Mouse (Mus musculus) ovary, postnatal 36 days (tissue): Measurements from ENCODE around the gene Rita1.

Source experiments
- DNase-seq: peaks from one replicate; pipeline ENCODE4 v3.0.0; 2022; ENCODE audit warnings: low spot score, mixed read lengths

Rita1 gene

DNA sequence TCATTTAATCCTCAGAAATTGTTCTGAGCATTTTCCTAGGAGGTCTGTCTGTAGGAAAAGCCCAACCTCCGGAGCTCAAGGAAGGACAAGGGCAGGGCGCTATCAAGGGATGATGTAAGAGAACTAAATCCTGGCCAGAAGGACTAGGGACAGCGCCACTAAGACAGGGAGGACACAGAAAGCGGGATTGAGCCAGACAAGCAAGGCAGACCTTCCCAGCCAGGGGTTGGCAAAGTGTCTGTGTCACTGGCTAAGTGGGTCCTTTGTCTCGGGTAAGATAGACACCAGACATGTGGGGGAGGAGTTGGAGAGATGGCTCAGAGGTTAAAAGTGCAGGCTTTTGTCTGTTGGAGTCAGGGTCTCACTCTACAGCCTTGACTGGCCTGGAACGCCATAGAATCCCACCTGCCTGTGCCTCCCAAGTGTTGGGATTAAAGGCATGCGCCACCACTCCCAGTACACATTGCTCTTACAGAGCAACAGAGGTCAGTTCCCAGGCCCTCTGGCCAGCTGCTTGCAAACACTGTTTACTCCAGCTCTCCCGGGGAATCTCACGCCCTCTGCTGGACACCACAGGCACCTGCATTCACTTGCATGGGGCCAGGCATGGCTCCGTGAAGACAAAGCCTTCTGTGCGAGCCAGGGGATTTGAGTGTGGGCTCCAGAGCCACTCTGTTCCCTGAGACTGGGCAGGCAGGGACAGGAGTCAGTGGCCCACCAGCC lies 11.3 kb downstream of the Rita1 start:
- no peak for DNase-seq

DNA sequence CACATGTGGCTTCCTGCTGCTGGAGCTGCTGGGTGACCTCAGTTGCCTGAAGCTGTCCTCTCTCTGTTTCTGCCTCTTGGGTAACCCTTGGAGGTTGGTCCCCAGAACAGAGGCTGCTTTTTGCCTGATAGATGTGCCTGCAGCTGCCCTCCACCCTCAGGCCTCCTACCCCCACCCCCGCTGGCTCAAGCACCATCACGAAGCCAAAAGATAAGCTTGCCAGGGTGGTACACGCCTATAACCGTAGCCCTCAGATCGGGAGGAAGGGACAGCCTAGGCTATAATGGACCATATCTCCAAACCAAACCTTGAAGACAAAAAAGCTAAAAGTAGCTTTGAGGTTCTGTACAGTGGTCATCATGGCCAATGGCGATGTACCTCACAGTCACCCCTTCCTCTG lies 12.8 kb downstream of the Rita1 start:
- no peak for DNase-seq

DNA sequence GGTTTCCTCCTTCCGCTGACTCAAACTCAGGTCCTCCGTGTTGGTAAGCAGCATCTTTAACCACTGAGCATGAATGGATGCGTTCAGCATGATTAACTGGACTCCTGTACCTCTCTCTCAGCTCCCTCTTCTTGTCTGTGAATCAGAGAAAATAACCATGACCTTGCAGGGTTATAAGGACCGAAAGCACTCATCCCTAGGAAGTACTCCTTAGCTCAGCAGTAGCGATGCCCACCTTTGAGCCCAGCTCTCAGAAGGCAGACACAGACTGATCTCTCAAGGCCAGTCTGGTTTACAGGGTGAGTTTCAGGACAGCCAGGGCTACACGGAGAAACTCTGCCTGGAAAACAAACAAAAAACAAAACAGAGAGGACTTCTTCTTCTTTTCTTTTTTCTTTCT lies 17.9 kb downstream of the Rita1 start:
- DNase-seq: no peak

DNA sequence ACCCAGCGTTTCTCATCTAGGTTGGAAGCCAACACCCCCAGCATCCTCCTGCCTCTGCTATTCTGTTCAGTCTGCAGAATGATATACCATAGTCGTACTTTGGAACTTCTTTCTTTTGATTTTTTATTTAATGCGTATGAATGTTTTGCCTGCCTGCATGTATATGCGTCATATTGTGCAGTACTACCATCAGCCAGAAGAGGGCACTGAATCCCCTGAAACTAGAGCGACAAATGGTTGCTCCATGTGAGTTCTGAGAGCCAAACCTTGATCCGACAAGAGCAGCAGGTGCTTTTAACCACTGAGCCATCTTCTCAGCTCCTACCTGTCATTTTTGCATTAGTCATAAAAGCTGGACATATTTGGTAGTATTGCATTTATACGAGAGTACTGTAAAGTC lies 20.2 kb downstream of the Rita1 start:
- DNase-seq: no peak

DNA sequence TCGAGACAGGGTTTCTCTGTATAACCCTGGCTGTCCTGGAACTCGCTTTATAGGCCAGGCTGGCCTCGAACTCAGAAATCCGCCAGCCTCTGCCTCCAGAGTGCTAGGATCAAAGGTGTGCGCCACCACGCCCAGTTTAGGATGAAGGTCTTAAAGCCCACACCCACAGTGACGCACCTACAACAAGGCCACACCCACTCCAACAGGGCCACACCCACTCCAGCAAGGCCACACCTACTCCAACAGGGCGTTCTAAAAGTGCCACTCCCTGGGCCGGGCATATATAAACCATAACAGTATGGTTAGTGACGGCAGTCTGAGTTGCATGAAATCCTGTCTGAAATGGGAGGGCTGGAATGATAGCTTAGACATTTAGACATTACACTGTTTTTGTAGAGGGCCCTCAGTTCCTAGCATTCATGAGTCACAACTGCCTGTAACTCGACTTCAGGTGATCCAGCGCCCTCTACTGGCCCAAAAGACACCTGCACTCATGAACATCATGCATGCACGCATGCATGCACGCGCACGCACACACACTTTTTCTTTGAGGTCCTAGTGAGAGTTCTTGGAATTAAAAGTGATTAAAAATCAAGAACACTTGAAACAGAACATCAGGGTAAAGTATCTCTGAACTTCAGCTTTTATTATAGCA lies 21.9 kb downstream of the Rita1 start:
- no peak for DNase-seq

DNA sequence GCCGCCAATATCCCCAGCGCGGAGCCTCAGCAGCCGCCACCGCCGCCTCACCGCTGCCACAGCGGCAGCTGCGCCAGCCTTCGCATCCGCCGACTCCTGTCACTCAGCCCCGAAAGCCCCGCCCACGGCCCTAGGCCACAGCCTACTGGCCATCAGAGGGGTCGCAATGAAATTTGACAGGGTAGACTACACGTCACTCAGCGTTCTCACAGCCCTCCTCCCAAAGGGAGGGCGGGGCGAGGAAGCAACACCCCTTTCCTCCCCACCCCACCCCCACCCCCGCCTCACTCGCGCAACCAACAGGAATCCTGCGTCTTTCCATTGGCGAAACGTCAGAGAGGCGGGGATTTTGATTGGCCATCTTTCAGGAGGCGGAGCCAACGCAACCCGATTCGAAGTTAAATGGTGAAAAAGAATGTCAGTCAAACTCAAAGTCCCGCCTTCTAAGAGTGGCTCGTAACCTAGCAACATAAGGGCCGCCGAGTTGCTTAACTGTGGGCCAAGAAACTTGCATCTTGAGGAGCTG lies 23.8 kb downstream of the Rita1 start, which contains the start of the genes Tpcn1 and Iqcd:
Gene Tpcn1, minus strand, starts transcription at position 105 of the 526 bp plus-strand sequence.
Gene Iqcd, plus strand, starts transcription at position 448 of the 526 bp plus-strand sequence.
- peak; percentile 99 for DNase-seq

DNA sequence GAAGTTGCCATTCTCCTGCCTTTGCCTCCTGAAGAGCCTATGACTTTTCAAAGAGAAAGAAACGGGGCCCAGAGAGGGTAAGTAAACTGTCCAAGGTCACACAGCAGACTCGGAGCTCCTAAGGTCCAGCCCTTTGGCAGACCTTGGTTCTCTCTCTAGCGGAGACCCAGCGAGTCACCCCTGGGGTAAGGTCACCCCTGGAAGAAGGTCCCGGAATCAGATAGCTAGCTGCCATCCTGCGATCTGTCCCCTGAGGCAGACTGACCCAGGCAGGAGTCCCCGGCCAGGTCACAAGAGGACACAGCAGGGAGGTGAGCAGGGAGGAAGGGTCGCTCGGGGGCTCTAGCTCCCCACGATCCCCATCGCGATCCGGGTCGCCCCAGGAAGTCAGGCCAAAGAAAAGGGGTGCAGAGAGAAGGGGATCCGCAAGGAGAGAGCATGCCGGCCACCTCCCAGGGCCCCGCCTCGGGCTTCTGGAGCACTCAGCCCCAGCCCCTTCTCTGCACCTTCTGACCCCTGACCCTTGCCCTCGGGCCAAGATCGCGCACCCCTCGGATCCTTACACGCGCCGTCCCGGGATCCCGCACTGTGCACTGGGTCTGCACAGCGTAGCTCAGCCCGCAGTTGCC lies 24.3 kb downstream of the Rita1 start:
- no peak for DNase-seq

DNA sequence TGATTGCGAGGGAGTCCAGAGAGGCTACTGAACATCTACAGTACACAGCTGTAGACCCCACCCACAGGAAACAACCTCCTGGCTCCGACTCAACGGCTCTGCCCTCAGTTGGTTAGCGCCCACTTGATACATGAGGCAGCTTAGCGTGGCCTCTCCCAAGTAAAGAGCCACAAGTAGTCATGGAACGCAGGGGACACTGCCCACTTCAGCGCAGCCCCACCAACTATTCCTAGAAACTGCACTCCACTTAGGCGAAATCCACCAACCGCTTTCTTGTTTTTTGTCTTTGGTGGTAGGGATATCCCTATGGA lies 24.8 kb downstream of the Rita1 start:
- DNase-seq: no peak

DNA sequence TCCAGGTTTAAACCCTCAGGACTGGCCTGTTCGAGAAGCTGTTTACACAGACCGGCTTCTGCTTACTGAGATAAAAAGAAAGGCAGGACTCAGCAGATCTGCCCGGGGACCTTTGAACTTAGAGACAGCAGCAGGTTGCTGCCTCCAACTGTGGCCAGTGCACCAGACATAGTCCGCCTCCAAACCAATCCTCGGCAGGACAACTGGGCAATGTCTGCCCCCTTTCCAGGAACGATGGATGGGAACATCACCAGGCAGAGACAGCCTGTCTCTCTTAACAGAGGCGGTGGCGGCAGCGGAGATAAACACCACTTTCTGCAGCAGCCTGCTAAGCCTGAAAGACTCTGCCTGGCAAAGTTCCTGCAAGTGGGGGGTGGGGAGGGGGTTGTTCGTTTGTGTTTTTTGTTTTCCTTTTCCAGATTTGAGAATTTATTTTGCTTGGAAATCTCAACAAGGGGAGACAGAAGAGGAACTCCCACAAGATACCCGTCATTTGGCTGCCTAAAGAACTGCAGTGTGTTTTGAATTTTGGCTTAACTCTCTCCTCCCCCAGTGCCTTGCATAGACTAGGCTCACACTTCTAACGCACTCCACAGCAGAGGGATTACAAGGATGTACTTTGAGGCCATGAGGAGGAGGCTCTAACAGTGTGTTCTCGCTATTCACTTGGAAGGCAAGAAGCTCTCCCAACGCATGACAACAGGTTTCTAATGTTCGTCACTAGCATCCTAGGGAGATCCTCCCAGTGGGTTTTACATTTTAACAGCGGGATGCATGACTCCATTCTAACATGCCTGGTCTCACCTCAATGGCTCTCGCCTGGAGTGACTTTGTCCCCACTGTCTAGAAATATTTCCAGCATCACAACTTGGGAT lies 25.4 kb downstream of the Rita1 start:
- DNase-seq: peak; percentile 45

DNA sequence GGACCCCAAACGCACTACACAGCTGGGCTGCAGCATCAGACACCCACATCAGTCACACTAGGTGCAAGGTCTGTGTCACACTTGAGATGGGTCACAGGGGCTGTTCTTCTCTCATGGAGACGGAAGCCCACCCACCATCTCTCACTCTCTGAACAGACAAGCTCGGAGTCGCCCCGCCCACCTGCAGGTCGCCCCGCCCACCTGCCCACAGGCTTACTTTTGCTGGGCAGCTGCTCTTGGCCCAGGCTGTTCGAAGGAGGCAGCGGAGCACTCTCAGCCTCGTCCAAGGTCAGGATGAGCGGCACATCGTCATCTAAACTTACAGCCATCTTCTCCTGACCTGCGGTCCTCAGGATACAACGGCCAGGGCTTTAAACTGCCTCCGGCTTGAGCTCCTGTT lies 27.4 kb downstream of the Rita1 start:
- no peak for DNase-seq

DNA sequence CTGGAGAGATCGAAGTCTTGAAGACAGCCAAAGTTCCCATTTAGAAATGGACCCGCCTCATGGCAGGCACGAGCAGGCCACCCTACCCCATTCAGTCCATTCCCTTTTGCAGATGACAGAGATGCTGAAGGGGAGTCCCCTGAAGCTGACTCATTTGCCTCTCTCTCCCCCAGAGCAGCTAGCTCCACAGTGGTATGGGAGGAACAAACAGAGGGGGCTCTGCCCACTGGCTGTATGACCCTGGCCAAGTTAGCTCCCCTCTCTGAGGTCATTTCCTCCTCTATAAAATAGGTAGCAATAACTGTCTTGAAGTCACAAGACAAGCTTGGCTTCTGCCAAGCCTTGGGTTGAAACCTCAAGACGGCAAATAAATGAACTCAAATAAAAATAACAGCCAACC lies 28.9 kb downstream of the Rita1 start:
- no peak for DNase-seq

DNA sequence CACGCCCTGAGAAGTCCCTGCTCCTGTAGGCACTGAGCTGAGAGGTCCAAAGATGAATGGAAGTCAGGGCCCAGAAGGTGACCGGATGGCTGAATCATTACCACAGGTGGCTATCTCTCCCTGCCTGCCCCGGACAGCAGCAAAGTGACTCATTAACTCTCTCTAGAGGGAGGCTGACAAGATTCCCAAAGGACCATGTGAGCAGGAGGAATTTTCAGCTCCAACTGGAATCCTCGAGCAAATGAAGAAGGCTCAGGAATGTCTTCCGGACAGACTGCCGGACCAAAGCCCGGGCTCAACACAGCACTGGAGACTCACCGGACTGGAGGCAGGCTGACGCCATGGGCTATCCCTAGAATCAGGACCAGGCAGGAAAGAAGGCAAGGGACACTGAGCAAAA lies 30.4 kb downstream of the Rita1 start:
- no peak for DNase-seq

DNA sequence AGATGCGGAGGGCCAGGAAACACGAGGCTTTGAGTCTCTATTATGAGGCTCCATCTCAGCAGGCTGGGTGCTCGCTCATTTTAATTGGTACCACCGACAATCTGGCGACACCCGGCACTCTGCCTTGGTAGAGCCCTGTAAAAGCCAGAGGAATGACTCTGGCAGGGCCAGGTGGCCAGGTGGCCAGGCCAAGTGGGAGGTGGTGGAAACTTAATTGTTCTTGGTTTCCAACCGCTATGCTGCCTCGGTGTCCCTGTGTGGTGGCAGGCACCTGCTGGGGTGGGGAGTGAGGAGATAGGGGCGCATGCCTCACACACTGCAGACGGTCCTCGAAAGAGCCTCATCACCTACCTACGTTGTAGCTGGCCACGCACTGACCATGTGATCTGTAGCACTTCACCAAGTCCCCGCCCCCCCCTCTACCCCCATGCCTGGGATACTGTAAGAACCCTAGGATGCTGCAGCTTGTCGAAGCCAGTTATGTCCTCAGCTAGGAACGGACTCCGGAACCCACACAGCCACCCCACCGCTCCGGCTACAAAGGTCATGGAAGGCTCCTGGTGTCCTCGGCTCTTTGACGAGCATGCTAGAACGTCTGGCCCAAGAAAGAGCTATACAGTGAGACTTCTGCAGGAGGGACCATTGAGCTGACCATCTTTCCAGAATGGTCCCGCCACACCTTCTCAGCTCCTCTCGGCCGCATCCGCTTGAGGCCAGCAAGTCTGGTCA lies 32.3 kb downstream of the Rita1 start:
- no peak for DNase-seq

DNA sequence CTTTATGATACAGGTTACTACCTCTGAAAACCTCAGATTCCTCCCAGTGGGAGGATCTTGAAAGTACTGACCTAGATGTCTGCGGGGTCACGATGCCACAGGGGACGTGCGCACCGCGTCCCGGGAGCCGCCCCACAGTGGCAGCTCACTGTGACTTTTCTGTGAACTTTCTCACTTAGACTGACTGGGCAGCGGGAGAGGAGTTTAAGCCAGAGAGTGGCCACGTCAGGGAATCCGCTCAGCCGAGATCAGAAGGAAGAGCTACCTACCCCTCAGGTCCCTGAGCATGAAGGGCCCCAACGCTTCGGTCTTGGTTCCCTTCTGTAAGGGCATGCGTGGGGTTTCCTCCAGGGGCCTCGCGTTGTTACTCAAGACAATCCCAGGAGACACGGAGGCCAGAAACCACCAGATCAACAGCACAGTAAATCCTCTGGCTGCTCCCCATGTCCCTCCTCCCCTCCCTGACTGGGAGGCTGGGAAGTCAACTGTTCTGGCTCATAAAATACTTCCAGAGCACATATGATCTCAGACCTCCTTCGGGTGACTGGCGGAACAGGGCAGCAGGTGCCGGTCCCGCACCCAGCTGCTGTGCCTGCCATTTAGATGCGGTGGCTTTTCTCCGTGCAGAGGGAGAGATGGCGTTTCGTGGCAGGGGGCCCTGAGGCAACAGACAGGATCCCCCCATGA lies 33.0 kb downstream of the Rita1 start:
- peak; percentile 51 for DNase-seq

DNA sequence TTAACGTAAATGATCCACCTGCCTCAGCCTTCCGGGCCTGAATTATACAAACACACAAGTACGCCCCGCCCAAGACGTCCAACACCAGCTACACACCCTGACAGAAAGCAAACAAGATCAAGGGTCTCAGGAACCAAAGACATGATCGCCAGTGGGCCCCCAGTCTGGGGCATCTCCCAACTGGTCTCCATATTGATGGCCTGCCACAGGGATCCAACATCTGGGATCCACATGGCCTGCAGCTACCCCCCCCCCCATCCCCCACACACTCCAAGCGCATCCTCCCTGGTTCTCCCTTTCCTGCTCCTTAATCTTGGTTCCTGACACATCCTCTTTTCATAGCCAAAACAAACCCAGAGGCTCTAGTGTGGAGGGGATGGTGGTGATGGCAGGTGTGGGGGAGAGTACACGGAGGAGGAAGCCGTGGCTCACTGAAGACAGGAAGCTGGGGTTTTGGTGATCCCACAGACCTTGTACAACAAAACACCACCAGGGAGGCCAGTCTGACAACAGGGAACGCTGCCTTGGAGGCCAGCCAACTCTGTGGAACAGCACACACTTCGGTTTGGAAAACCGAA lies 33.8 kb downstream of the Rita1 start:
- peak; percentile 73 for DNase-seq

DNA sequence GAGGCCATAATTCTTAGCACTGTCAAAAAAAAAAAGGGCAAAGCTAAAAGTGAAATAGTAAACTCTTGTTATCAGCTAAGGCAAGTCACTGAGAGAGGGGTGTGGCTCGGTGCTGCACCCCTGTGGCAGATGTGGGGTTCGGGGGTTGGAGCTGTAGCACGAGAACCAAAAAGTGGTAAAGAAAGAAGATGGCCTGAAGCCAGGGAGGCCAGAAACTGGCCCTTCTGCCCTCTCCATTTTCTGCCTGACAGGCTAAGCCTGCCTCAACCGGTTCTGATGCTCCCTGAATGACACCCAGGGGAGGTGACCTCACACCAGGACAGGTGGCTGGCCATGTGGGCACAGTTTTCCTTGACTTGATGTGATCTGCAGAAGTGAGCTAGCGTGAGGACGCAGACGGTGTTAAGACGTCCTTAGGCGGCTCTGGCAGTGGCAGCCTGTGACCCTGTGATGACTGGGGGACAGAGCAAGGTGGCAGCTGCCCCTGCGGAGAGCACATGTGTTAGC lies 34.4 kb downstream of the Rita1 start:
- no peak for DNase-seq

DNA sequence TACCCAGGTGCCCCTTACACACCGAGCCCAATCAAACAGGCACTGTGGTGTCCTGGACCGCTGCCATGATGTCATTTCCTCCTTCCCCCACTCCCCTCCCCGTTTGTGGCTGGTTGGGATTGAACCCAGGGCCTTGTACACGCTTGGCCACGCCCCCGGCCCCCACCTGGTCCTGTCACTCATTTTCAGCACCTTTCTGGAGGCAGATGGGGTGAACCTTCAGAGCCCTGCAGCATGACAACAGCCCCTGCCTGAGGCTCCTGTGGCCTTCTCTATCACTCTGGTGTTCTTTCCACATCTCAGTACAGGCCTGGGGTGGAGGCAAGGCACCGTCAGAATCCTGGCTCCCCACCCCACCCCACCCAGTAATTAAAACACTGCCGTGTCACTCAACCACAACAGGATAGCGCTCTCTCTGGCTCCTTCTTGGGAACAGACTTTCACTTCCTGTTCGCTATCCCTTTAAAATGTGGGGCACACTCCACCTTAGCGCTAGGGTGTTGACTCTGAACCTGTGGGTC lies 35.5 kb downstream of the Rita1 start:
- no peak for DNase-seq

DNA sequence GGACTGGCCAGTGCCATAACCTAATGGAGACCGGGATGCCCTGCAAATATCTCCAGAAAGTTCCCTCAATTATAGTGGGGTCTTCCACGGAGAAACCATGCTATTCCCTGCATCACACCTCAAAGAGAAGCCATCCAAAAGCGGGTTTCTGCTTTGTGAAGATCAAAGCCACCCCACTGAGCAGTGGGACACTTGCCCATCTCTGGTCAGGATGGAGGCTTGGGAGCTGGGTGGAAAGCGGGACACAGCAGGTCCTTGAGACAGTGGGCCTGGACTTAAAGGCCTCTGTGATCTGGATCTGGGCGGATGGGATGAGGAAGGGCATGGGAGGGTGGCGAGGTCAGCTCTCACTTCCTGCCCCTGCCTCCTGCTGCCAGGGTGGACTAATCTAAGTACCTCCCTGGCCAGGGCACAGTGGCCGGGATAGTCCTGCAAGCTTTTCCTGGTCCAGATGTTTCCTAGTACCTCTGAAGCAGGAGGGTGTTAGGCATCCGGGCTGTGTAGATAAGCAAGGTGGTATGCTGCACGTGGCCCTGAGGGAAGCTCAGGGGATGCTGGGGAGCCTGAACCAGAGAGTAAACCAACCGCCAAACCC lies 37.8 kb downstream of the Rita1 start:
- no peak for DNase-seq

DNA sequence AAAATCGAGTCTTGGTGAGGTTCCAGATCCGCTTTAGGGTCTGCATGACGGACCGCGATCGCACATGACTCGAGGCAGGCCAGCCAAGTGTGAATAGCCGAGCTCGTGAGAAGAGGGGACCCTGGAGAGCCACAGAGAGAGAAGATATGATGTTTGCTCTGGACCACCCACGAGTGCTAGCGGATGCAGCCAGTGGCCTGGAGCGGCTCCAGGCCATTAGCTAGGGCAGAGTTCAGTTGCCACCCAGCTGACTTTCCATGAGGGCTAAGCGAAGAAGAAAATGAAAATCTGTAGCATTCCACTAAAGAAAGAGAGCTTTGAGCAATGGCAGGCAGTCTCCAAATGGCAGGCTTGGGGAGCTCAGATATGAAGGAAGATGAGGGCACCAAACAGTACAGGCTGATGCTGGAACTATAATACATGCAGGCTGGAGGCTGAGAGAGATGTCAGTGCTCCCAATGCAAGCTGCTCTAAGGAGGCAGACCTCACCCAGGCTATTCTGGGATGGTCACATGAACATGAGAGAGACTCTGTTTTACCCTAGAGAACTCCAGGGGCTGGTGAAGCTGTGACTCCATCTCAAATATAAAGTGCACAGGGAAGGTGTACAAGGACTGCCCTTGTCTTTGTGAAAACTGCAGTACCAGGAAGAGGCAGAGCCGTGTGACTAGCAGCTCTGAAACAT lies 41.2 kb downstream of the Rita1 start:
- no peak for DNase-seq
